ENCODE assay signal across 8 mouse cellular contexts in genomic region chr13:98815147-98815785, GRCm38 (mm10). TPM values are rescaled to one million over a fixed set of nuclear protein-coding genes. Genes with fewer than 3 reads are reported as not detected.
DNase-seq lines count a peak whose midpoint lies in the region; ATAC-seq and TF ChIP-seq lines count a peak whose summit lies in the region.

TSS of gene Fcho2 (minus strand) at chr13:98815449.

- under 1% methylated on average over 49 of the region's 61 CpGs for WGBS in forebrain, embryonic 10.5 days
- WGBS in heart, embryonic 15.5 days, result under 1% methylated on average over 61 of the region's 61 CpGs
- WGBS in liver, embryonic 14.5 days (ENCODE audit: insufficient replicate concordance), result 1% methylated on average over 52 of the region's 61 CpGs
- under 1% methylated on average over 55 of the region's 61 CpGs for WGBS in neural tube, embryonic 11.5 days
- under 1% methylated on average over 46 of the region's 61 CpGs for WGBS in stomach, postnatal 0 days

- peak within 1 kb of the TSS; percentile 98 for H3K27ac ChIP-seq in forebrain, embryonic 10.5 days
- peak within 1 kb of the TSS; percentile 97 for H3K27ac ChIP-seq in heart, embryonic 15.5 days
- peak within 1 kb of the TSS; percentile 43 for H3K27ac ChIP-seq in liver, embryonic 14.5 days
- H3K27ac ChIP-seq in neural tube, embryonic 11.5 days (ENCODE audit: low read depth, low read length), result peak within 1 kb of the TSS; percentile 94
- H3K27ac ChIP-seq in stomach, postnatal 0 days (replicated peaks), result peak within 1 kb of the TSS; percentile 100

- peak within 1 kb of the TSS; percentile 91 for H3K4me3 ChIP-seq in forebrain, embryonic 10.5 days
- peak within 1 kb of the TSS; percentile 85 for H3K4me3 ChIP-seq in heart, embryonic 15.5 days
- peak within 1 kb of the TSS; percentile 75 to 96 for H3K4me3 ChIP-seq in liver, embryonic 14.5 days (ENCODE audit: insufficient read depth in 1 of 2, low read depth in 2 of 2, low read length in 2 of 2)
- H3K4me3 ChIP-seq in neural tube, embryonic 11.5 days (ENCODE audit: low read depth, low read length), result peak within 1 kb of the TSS; percentile 98
- peak within 1 kb of the TSS; percentile 92 for H3K4me3 ChIP-seq in stomach, postnatal 0 days (ENCODE audit: low read depth, low read length)

- H3K9me3 ChIP-seq in forebrain, embryonic 10.5 days, result no peaks in the 10 kb centered on the region
- H3K9me3 ChIP-seq in heart, embryonic 15.5 days (replicated peaks), result no peaks in the 10 kb centered on the region
- no peaks in the 10 kb centered on the region for H3K9me3 ChIP-seq in liver, embryonic 14.5 days (ENCODE audit: control insufficient read depth, low read length)
- no peaks in the 10 kb centered on the region for H3K9me3 ChIP-seq in neural tube, embryonic 11.5 days (ENCODE audit: control insufficient read depth, low read length)
- no peaks in the 10 kb centered on the region for H3K9me3 ChIP-seq in stomach, postnatal 0 days (ENCODE audit: control insufficient read depth, low read length)

- peak; percentile 75 for ATAC-seq in CD4-positive, CD25-positive, alpha-beta regulatory T cell, adult 4 months
- ATAC-seq in heart, embryonic 15.5 days (replicated peaks; ENCODE audit: insufficient number of reproducible peaks, insufficient read depth, low FRiP score, low read depth), result peak; percentile 95
- peak; percentile 95 for ATAC-seq in liver, embryonic 14.5 days (ENCODE audit: insufficient read depth)
- ATAC-seq in neural tube, embryonic 11.5 days (ENCODE audit: insufficient read depth, low FRiP score, low TSS enrichment), result peak; percentile 96
- peak; percentile 95 for ATAC-seq in stomach, postnatal 0 days (ENCODE audit: low FRiP score, low TSS enrichment)

- peak; percentile 80 for TF ChIP-seq CTCF in liver, embryonic 14.5 days (IDR thresholded peaks at IDR 0.05; ENCODE audit: low read depth)
- peak; percentile 88 for TF ChIP-seq CTCF in stomach, postnatal 0 days (IDR thresholded peaks at IDR 0.05; ENCODE audit: low read depth)

- peaks cover 29% of the 10 kb centered on the region for H3K4me1 ChIP-seq in forebrain, embryonic 10.5 days
- peaks cover 19% of the 10 kb centered on the region for H3K4me1 ChIP-seq in heart, embryonic 15.5 days (replicated peaks)
- peaks cover 12 to 20% of the 10 kb centered on the region in 2 experiments for H3K4me1 ChIP-seq in liver, embryonic 14.5 days (replicated peaks; ENCODE audit: control insufficient read depth in 2 of 2, insufficient read depth in 2 of 2, low read length in 1 of 2)
- no peaks in the 10 kb centered on the region for H3K4me1 ChIP-seq in neural tube, embryonic 11.5 days (ENCODE audit: control insufficient read depth, insufficient read depth, low read length)
- no peaks in the 10 kb centered on the region for H3K4me1 ChIP-seq in stomach, postnatal 0 days (replicated peaks; ENCODE audit: control insufficient read depth, insufficient read depth)

- H3K27me3 ChIP-seq in forebrain, embryonic 10.5 days (ENCODE audit: poor library complexity, severe bottlenecking), result no peaks in the 10 kb centered on the region
- no peaks in the 10 kb centered on the region for H3K27me3 ChIP-seq in heart, embryonic 15.5 days
- H3K27me3 ChIP-seq in liver, embryonic 14.5 days (ENCODE audit: control insufficient read depth, insufficient read depth, low read length), result no peaks in the 10 kb centered on the region
- H3K27me3 ChIP-seq in neural tube, embryonic 11.5 days (ENCODE audit: control insufficient read depth, insufficient read depth, low read length), result no peaks in the 10 kb centered on the region
- no peaks in the 10 kb centered on the region for H3K27me3 ChIP-seq in stomach, postnatal 0 days (ENCODE audit: control insufficient read depth, insufficient read depth, low read length)

- DNase-seq in c-Kit-negative CD71-positive TER-119-positive erythroid progenitor cells, embryonic 14.5 days (ENCODE audit: low read depth, low spot score), result peak; percentile 95
- peak; percentile 98 for DNase-seq in forebrain, embryonic 10.5 days (ENCODE audit: extremely low spot score, low spot score)
- DNase-seq in kidney, postnatal 25 days, result peak; percentile 100
- DNase-seq in liver, embryonic 14.5 days (ENCODE audit: low read depth in 3 of 3, low spot score in 3 of 3), result peak; percentile 89 to 94 (median 91)
- peak; percentile 100 for DNase-seq in neural tube, embryonic 11.5 days (ENCODE audit: low spot score)
- peak; percentile 98 for DNase-seq in stomach, postnatal 0 days (ENCODE audit: low spot score)

- peak within 1 kb of the TSS; percentile 59 for H3K4me2 ChIP-seq in heart, embryonic 15.5 days
- peak within 1 kb of the TSS; percentile 69 for H3K4me2 ChIP-seq in liver, embryonic 14.5 days (ENCODE audit: low read depth)
- peak within 1 kb of the TSS; percentile 59 for H3K4me2 ChIP-seq in neural tube, embryonic 11.5 days (ENCODE audit: low read depth)
- H3K4me2 ChIP-seq in stomach, postnatal 0 days (replicated peaks; ENCODE audit: low read depth), result peak within 1 kb of the TSS; percentile 56

- no peaks in the 10 kb centered on the region; the same call in 1 of the 2 replicates for H3K36me3 ChIP-seq in forebrain, embryonic 10.5 days (replicated peaks)
- H3K36me3 ChIP-seq in heart, embryonic 15.5 days, result no peaks in the 10 kb centered on the region
- no peaks in the 10 kb centered on the region for H3K36me3 ChIP-seq in liver, embryonic 14.5 days (replicated peaks; ENCODE audit: control insufficient read depth, insufficient read depth, low read depth)
- no peaks in the 10 kb centered on the region for H3K36me3 ChIP-seq in neural tube, embryonic 11.5 days (ENCODE audit: control insufficient read depth, insufficient read depth, low read length)
- no peaks in the 10 kb centered on the region for H3K36me3 ChIP-seq in stomach, postnatal 0 days (ENCODE audit: control insufficient read depth, insufficient read depth, low read length)

- no peak for TF ChIP-seq EP300 in liver, embryonic 14.5 days (IDR thresholded peaks at IDR 0.05; ENCODE audit: low read depth)
- TF ChIP-seq EP300 in stomach, postnatal 0 days (optimal IDR thresholded peaks at IDR 0.05), result no peak

- H3K9ac ChIP-seq in heart, embryonic 15.5 days, result peak within 1 kb of the TSS; percentile 88
- peak within 1 kb of the TSS; percentile 82 for H3K9ac ChIP-seq in liver, embryonic 14.5 days (replicated peaks)
- H3K9ac ChIP-seq in neural tube, embryonic 11.5 days (ENCODE audit: low read length), result peak within 1 kb of the TSS; percentile 94
- peak within 1 kb of the TSS; percentile 99 for H3K9ac ChIP-seq in stomach, postnatal 0 days (ENCODE audit: low read length)

RNA-seq across cellular contexts. Expression of gene Fcho2, which starts in this region (rescaled TPM):
- polyA plus RNA-seq in CD4-positive, CD25-positive, alpha-beta regulatory T cell, adult 4 months (2017; shearing (Covaris generic)), result 10 to 100 TPM; 40.5 to 46.8 TPM
- 25.4 and 28.1 TPM in 2 replicates for polyA plus RNA-seq in forebrain, embryonic 10.5 days (2016; fragmentation: Nextera tagmentation; extraction: Ambion mirVana)
- 25.2 and 27.4 TPM in 2 replicates for polyA plus RNA-seq in heart, embryonic 15.5 days (2015; fragmentation: Nextera tagmentation; extraction: Ambion mirVana)
- polyA plus RNA-seq in liver, embryonic 14.5 days (2012; rRNA removed), result 11.6 and 14.3 TPM in 2 replicates
- 16.8 and 17.7 TPM in 2 replicates for polyA plus RNA-seq in liver, embryonic 14.5 days (2014; fragmentation: Nextera tagmentation; extraction: Ambion mirVana)
- polyA plus RNA-seq in neural tube, embryonic 11.5 days (2014; fragmentation: Nextera tagmentation; extraction: Ambion mirVana), result 24.0 and 24.2 TPM in 2 replicates
- 19.6 and 21.9 TPM in 2 replicates for polyA plus RNA-seq in stomach, postnatal 0 days (2015; fragmentation: Nextera tagmentation; extraction: Ambion mirVana)

Comparison
In these comparisons a context has a peak if more than half of its experiments do, and no peak if none do; other contexts are left out.
1. Peak in every context shown above with its lines: DNase-seq, ATAC-seq, H3K4me3 ChIP-seq and H3K27ac ChIP-seq.
2. H3K27ac ChIP-seq: peak in every context shown above with its lines; median percentile 100 in stomach, postnatal 0 days; 98 in forebrain, embryonic 10.5 days; 97 in heart, embryonic 15.5 days; 94 in neural tube, embryonic 11.5 days; 43 in liver, embryonic 14.5 days.